Mouse (Mus musculus): Measurements from ENCODE around the gene Cldn20. TPM values are rescaled to one million over a fixed set of nuclear protein-coding genes. Genes with fewer than 3 reads are reported as not detected.
A peak's percentile ranks its signal among the peaks of the same experiment; 100 is the strongest.

Gene Cldn20
- polyA plus RNA-seq, 1 experiment from 2014 or later = not detected

DNA sequence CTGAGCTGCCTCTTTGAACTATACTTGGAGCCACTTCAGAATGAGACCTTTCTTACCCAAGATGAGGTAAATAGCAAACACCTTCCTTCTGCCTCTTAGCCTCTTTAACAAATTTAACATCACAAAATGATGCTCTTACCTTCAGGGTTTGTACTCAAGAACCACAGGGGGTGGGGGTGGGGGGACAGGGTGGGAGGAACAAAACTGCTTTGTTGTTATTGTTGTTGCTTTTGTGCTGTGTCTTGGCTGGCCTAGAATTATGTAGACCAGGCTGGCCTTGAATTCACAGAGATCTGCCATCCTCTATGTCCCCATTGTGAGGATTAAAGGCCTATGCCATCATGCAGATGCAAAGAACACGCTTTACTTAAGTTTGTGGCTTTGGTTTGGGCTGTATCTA, 26.6 kb upstream of the Cldn20 start:
- Histone ChIP-seq H3K4me2 (no peak overlapping the region), H3K36me3 (ENCODE audit: insufficient read depth) (no peaks in the 10 kb centered on the region), H3K27ac (ENCODE audit: low read depth) (no peak overlapping the region), H3K27me3 (ENCODE audit: insufficient read depth, low read length) (no peaks in the 10 kb centered on the region), H3K4me1 (ENCODE audit: insufficient read depth) (no peaks in the 10 kb centered on the region), H3K9ac (no peak overlapping the region), H3K4me3 (ENCODE audit: low read depth, low read length) (no peak overlapping the region), H3K9me3 (ENCODE audit: low read depth, low read length) (no peaks in the 10 kb centered on the region)
- no peak for ATAC-seq (ENCODE audit: insufficient read depth)
- TF ChIP-seq CTCF (IDR thresholded peaks at IDR 0.05; ENCODE audit: low read depth) = no peak
- 81% methylated on average over 1 of the region's 1 CpGs for WGBS
- no peak for DNase-seq

DNA sequence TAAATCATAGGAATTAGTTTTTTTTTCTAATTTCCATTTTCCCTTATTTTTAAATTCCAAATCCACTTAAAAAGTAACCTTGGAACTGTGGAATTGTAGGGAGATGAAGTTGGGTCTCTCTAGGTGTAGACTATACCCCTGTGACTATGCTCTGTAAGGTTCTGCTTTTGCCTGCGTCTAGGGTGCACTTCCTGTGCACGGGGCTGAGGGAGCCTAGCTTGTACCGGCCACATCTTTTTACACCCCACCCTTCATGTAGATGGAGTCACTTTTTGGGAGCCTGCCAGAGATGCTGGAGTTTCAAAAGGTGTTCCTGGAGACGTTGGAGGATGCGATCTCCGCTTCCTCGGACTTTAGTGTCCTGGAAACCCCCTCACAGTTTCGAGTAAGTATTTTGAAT, 25.8 kb upstream of the Cldn20 start:
- Histone ChIP-seq H3K4me2 (no peak overlapping the region), H3K27me3 (ENCODE audit: insufficient read depth, low read length) (no peaks in the 10 kb centered on the region), H3K27ac (ENCODE audit: low read depth) (no peak overlapping the region), H3K36me3 (ENCODE audit: insufficient read depth) (no peaks in the 10 kb centered on the region), H3K9ac (no peak overlapping the region), H3K4me1 (ENCODE audit: insufficient read depth) (no peaks in the 10 kb centered on the region), H3K4me3 (ENCODE audit: low read depth, low read length) (no peak overlapping the region), H3K9me3 (ENCODE audit: low read depth, low read length) (no peaks in the 10 kb centered on the region)
- no peak for TF ChIP-seq CTCF (IDR thresholded peaks at IDR 0.05; ENCODE audit: low read depth)
- ATAC-seq (ENCODE audit: insufficient read depth) = no peak
- 84% methylated on average over 8 of the region's 8 CpGs for WGBS
- no peak for DNase-seq

- DNase-seq (peak; percentile 82), ATAC-seq (ENCODE audit: insufficient read depth) (0 out of 2 replicates have a peak, but pooled peaks have one; percentile 62)
- Histone ChIP-seq H3K9ac (no peak overlapping the region), H3K4me3 (ENCODE audit: low read depth, low read length) (no peak overlapping the region), H3K9me3 (ENCODE audit: low read depth, low read length) (no peaks in the 10 kb centered on the region), H3K27ac (ENCODE audit: low read depth) (no peak overlapping the region), H3K4me1 (ENCODE audit: insufficient read depth) (no peaks in the 10 kb centered on the region), H3K4me2 (no peak overlapping the region), H3K27me3 (ENCODE audit: insufficient read depth, low read length) (no peaks in the 10 kb centered on the region), H3K36me3 (ENCODE audit: insufficient read depth) (no peaks in the 10 kb centered on the region; the same call in 1 of the 2 replicates)
- TF ChIP-seq CTCF (IDR thresholded peaks at IDR 0.05; ENCODE audit: low read depth) = peak; percentile 87
- WGBS = 14% methylated on average over 1 of the region's 1 CpGs
Observed at GRCm38 (mm10) chr17:3509841-3510240, 22.5 kb upstream of the Cldn20 start.

- Histone ChIP-seq H3K9ac (no peak overlapping the region), H3K27ac (ENCODE audit: low read depth) (no peak overlapping the region), H3K4me2 (no peak overlapping the region), H3K9me3 (ENCODE audit: low read depth, low read length) (no peaks in the 10 kb centered on the region), H3K4me3 (ENCODE audit: low read depth, low read length) (no peak overlapping the region), H3K27me3 (ENCODE audit: insufficient read depth, low read length) (no peaks in the 10 kb centered on the region), H3K36me3 (ENCODE audit: insufficient read depth) (peaks cover 11% of the 10 kb centered on the region; the same call in 1 of the 2 replicates), H3K4me1 (ENCODE audit: insufficient read depth) (no peaks in the 10 kb centered on the region)
- WGBS = 81% methylated on average over 5 of the region's 5 CpGs
- DNase-seq (no peak), ATAC-seq (ENCODE audit: insufficient read depth) (no peak)
- TF ChIP-seq CTCF (IDR thresholded peaks at IDR 0.05; ENCODE audit: low read depth) = no peak
Observed at GRCm38 (mm10) chr17:3514316-3514715, 18.0 kb upstream of the Cldn20 start.

- Histone ChIP-seq H3K4me3 (ENCODE audit: low read depth, low read length) (no peak overlapping the region), H3K9ac (no peak overlapping the region), H3K27ac (ENCODE audit: low read depth) (no peak overlapping the region), H3K4me2 (no peak overlapping the region), H3K9me3 (ENCODE audit: low read depth, low read length) (no peaks in the 10 kb centered on the region), H3K27me3 (ENCODE audit: insufficient read depth, low read length) (no peaks in the 10 kb centered on the region), H3K4me1 (ENCODE audit: insufficient read depth) (no peaks in the 10 kb centered on the region), H3K36me3 (ENCODE audit: insufficient read depth) (peaks cover 11% of the 10 kb centered on the region; the same call in 1 of the 2 replicates)
- TF ChIP-seq CTCF (IDR thresholded peaks at IDR 0.05; ENCODE audit: low read depth) = no peak
- no peak for DNase-seq
- ATAC-seq (ENCODE audit: insufficient read depth) = no peak
- 88% methylated on average over 8 of the region's 8 CpGs for WGBS
Observed at GRCm38 (mm10) chr17:3515851-3516250, 16.5 kb upstream of the Cldn20 start.

DNA sequence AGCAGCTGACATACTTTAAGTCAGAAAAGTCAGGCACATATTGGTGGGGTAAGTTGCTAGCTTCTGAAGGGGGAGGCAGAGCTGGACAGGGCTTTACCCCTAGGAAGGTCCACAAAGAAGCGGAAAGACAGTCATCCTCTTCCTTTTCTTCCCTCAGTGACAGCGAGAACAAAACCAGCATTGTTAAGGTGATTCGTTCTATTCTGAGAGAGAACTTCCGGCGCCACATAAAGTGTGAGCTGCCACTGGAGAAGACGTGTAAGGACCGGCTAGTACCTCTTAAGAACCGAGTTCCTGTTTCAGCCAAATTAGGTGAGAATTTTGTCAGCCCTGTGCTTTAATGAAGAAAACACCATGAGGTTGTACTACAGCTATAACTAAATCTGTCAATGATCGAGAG, 15.9 kb upstream of the Cldn20 start:
- Histone ChIP-seq H3K27ac (ENCODE audit: low read depth) (no peak overlapping the region), H3K36me3 (ENCODE audit: insufficient read depth) (peaks cover 11% of the 10 kb centered on the region; the same call in 1 of the 2 replicates), H3K4me2 (no peak overlapping the region), H3K9ac (no peak overlapping the region), H3K4me3 (ENCODE audit: low read depth, low read length) (no peak overlapping the region), H3K9me3 (ENCODE audit: low read depth, low read length) (no peaks in the 10 kb centered on the region), H3K27me3 (ENCODE audit: insufficient read depth, low read length) (no peaks in the 10 kb centered on the region), H3K4me1 (ENCODE audit: insufficient read depth) (no peaks in the 10 kb centered on the region)
- ATAC-seq (ENCODE audit: insufficient read depth) = no peak
- DNase-seq = no peak
- TF ChIP-seq CTCF (IDR thresholded peaks at IDR 0.05; ENCODE audit: low read depth) = no peak
- WGBS = 67% methylated on average over 9 of the region's 9 CpGs

- DNase-seq = no peak
- no peak for TF ChIP-seq CTCF (IDR thresholded peaks at IDR 0.05; ENCODE audit: low read depth)
- WGBS = 90% methylated on average over 5 of the region's 5 CpGs
- no peak overlapping the region for H3K4me3 ChIP-seq (ENCODE audit: low read depth, low read length)
- no peak overlapping the region for H3K9ac ChIP-seq
- ATAC-seq (ENCODE audit: insufficient read depth) = no peak
- H3K27me3 ChIP-seq (ENCODE audit: insufficient read depth, low read length) = no peaks in the 10 kb centered on the region
- peaks cover 11% of the 10 kb centered on the region; the same call in 1 of the 2 replicates for H3K36me3 ChIP-seq (ENCODE audit: insufficient read depth)
- H3K4me1 ChIP-seq (ENCODE audit: insufficient read depth) = no peaks in the 10 kb centered on the region
- H3K4me2 ChIP-seq = no peak overlapping the region
- no peak overlapping the region for H3K27ac ChIP-seq (ENCODE audit: low read depth)
- H3K9me3 ChIP-seq (ENCODE audit: low read depth, low read length) = no peaks in the 10 kb centered on the region
Observed at GRCm38 (mm10) chr17:3520344-3520743, 12.0 kb upstream of the Cldn20 start.
